Mouse (Mus musculus) testis, postnatal 10 days (tissue): ENCODE data around the gene Atrx.
A peak's percentile ranks its signal among the peaks of the same experiment; 100 is the strongest.
"Not testable (repeated sequence)": the region's sequence is repeated elsewhere in the genome, so short reads cannot be mapped to it uniquely, and the experiment has no call there.

Experiments used
- DNase-seq: peaks from one replicate; pipeline ENCODE4 v3.0.0; 2021; ENCODE audit warnings: low spot score

The Atrx gene

DNA sequence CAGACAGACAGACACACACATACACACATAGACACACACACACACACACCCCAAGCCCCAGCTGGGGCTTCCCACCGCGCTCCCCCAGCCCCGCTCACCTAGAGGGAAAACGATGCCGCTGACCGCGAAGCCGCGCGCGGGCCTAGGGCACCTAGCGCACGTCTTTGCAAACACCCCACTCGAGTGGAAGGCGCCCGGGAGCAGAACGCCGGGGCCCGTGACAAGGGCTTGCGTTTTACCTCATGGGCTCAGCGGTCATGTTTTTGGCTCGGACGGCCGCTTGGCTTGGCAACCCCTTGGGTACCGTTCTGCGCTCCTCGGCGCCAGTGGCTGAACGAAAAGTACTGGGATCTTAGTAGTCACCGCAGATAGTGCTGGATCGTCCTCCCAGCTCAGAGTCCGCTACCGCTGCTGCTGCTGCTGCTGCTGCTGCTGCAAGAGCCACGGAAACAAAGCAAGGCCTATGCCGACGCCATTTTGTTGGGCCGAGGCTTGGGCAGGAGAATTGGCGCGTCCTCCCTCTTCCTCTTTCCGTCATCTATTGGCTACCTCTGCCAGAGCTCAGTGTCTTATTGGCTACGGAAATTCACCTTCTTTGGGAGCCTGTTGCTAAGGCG lies at the start of gene Atrx:
TSS of gene Atrx (minus strand) at position 543 of the 617 bp plus-strand sequence.
- DNase-seq, result peak; percentile 66

DNA sequence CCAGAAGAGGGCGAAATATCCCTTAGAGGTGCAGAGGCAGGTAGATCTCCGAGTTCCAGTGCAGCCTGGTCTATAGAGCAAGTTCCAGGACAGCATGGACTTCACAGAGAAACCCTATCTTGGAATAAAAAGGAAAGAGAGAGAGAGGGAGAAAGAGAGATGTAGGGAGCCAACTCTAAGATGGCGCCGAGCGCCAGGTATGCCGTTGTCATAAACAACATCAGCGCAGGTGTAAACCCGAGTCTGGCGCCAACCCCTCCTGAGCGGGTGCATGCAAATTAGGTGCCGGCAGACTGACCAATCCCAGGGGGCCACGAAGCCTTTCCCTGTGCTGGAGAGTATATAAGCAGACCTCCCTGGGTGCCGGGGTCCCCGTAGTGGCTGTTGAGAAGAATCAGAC lies 27.9 kb upstream of the Atrx start:
- not testable (repeated sequence) for DNase-seq

DNA sequence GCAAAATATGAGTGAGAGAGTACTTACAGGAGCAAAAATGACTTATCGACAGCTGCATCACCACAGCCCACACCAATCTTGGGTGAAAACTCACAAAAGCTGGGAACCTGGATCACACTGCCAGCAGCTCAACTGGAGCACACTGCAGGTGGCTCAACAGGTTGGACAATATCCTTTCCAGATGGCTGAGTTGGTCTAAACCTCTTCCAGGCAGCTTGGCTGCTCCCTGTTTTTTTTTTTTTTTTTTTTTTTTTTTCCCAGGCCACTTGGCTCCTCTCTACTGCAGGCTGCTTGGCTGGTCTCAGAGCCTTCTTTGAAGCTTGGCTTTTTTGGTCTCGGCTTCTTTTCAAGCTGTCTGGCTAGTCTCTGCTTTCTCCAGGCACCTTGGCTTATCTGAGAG lies 24.8 kb upstream of the Atrx start:
- DNase-seq, result no peak

DNA sequence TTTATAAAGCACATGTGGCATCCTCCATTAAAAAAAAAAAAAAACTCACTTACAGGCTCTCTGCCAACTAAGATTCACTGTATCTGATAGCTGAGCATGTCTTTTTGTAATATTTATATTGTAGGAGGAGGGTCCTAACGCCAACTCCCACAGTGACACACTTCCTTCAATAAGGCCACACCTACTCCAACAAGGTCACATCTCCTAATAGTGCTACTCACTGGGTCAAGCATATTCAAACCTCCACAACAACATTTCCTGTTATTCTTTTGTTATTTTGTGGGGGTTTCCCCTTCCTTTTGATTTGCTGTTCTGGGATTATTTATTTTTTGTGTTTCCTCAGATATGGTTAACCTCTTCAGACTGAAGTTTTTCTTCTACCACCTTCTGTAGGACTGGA lies 17.2 kb upstream of the Atrx start:
- no peak for DNase-seq

DNA sequence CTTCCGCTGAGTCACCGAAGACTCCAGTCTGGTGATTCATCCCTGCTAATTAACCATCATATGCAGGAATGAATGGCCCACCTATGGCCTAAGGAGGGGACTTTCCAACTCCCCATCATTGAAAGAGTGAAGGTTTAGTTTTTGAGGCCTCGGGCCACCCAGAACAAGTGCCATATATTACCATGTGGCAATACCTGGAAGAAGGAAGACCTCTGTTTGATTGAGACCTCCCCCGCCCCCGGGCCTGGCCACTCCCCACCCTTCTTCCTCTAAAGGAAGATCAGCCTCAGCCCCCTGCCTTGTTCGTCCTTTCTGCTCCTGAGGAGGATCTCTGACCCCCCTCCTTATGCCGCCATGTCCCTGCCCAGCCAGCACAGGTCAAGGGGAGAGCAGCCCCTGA lies 10.0 kb upstream of the Atrx start:
- no peak for DNase-seq

DNA sequence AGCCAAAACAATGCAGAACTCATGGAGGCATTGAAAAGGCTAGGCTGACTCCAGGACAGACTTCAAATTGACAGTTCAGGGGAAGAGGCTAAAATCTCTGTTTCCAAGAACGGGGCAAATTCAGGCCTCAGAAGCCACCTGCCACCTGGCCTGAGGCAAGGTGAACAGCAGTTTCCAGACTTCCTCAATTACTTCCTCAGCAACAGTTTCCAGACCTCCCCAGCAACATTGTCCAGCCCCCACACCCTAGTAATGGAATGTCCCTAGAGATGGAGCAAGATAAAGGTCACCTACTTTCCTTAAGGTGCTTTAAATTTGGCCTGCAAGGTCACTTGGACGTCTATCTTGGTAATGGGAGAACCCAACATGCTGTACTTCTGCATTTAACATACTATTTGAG lies 8.5 kb upstream of the Atrx start:
- DNase-seq, result no peak

DNA sequence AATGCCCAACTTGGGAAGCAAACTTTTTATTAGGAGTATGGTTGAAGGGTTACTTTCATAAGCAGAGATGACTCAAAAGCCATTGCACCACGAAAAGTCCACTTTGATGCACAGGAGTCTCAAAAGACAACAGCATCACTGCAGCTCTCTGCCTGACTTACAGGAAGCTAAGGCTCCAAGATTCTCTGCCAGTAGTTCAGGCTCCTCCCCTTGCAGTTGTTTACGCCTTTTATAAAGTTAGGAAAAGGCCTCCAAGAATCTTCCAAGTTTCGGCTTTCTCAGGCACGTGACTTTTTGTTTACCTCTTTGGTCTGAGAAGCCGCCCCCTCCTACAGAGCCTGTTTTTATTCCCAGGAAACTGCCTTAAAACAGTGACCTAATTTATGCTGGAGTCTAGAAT lies 5.1 kb upstream of the Atrx start:
- DNase-seq, result no peak

DNA sequence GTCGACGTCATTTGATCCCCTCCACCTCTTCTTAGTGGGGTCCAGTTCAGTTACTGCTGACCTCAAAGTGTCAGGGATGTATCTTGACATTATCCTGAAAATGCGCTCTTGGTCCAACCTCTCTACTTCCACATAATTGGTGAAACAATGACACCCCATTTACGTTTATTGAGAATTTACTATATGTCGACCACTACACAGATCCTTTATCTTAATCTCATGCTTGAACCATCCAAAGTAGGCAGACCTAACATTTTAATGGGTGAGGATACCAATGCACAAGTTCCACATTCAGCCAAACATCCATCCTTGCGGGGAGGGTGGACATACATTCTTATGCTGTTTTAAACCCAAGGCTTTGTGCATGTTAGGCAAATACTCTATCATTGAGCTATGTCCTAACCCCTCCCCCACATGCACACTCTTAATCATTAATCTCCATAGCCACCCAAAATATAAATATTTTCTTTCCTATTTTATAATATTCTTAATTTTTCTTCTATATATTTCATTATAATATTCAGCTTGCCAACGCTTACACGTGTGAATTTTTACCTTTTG lies 355 bp upstream of the Atrx start:
- DNase-seq, result no peak

DNA sequence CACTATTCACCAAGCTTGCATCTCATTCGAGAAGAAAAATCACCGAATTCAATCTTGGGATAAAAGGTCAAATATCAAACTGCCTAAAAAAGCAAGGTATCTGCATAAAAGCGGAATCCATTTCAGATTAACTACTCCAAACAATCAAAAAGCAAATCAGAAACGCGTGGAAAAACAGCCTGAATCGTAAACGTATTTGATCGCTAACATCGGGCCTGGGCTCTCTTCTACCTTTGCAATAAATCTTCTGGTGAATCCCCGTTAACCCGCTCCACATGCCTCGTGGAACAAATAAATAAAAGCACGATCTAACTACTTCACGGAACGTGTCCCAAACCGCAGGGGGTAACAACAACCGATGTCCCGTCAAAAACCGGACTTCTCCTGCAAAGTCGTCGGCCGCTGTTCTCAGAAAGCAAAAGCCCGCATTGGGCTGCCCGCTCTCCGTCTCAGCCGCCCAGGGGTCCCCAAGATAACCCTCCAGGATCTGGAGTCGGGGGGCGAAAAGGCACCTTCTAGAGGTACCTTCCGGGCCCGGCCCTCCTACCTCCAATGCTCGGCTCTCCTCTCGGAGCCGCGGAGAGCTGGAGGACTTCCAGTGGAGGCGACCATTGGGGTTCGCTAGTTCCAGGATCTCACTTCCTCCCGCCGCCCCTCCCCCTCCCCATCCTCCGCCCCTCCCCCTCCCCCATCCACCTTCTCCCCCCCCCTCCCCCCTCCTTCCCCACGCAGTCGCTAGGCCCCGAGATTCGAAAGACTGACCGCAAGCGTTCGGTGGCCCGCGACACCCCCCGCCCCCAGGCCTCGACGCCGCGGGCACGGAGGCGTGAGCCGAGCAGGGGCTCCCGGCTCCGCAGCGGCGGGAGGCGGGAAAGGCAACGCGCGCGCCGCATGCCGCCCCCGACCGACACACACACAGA lies 1.0 kb downstream of the Atrx start:
- DNase-seq, result peak; percentile 60

DNA sequence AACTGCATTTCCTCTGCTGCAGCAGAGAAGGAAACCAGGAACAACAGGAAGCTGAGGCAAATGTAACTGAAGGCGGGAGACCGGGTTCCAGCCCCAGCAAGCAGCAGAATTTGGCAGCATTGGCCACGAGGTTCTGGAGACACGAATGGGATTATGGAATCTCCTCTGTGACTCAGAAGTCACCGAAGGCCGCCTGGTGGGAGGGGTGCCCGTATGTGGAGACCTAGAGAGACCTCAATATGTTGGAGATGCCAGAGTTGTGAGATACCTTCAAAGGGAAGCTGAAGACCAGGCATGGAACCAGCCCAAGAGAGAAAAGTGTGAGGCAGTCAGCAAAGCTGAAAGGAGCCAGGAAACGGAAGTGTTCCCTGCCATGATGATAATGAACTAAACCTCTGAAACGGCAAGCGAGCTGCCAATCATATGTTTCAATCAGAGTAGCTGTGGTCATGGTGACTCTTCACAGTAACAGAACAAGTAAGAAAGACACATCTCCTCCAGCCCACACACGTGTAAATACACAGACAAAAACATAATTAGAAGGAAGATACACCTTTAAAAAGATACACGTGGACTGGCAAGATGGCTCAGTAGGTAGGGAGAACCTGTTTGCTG lies 3.0 kb downstream of the Atrx start:
- DNase-seq, result no peak

DNA sequence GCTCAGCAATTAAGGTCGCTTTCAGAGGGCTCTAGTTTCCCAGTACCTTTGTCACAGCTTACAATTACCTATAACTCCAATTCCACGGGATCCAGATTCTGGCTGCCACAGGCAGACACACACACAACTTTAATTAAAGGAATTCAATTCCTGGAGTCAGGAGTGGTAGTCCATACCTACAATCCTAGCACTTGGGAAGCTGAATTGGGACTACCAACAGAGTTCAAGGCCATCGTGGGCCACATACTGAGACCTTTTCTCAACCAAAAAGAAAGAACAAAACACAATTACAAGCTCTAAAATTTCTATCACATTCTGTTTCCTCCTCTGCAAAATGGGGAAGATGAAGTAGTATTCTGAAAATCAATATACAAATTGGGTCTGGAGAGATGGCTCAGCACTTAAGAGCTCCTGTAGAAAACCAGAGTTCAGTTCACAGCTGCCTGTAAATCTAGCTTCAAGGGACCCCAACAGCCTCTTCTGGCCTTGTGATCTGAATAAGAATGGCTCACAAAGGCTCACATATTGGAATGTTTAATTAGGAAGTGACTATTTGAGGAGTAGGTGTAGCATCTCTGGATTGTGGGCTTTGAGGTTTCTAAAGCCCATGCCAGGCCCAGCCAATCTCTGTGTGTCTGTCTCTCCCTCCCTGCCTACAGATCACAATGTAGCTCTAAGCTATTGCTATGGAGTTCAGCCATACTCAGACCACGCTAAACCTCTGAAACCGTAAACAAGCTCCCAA lies 4.7 kb downstream of the Atrx start:
- no peak for DNase-seq

DNA sequence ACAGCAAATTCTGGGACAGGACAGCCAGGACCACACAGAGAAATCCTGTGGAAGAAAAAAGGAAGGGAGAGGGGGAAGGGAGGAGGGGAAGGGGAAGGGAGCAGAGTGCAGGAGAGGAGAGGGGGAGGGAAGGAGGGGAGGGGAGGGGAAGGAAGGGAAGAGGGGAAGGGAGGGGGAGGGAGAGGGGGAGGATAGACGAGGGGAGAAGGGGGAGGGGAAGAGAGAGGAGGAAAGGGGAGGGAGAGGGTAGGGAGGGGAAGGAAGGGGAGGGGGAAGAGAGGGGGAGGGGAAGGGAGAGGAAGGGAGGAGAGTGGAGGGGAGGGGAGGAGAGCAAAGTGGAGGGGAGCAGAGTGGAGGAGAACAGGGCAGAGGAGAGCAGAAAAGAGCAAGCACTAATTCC lies 5.3 kb downstream of the Atrx start:
- no peak for DNase-seq

DNA sequence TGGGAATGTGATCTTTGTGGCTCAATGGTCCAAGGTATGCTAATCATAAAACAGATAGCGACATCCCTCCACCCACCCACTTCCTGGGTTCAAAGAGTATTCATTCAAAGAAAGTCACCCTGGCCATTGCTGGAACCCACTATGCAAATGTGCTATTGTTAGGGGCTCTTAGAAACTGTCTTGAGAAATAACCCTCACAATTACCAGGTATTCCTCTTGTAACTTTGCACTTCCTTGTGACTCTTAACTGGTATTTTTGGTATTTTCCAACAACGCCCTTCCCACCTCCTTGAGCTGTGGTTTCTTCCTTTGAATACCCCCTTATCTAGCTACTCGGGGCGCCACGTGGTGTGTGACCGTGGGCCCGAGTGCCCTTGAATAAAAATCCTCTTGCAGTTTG lies 6.2 kb downstream of the Atrx start:
- not testable (repeated sequence) for DNase-seq

DNA sequence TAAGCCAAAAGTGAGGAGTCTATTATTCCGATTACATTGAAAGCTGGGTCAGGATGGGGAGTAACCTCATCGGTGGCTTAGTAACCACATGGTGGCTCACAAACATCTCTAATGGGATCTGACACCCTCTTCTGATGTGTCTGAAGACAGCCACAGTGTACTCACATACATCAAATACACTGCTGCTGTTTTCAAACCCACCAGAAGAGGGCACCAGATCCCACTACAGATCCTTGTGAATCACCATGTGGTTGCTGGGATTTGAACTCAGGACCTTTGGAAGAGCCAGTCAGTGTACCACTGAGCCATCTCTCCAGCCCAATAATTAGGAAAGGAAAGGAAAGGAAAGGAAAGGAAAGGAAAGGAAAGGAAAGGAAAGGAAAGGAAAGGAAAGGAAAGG lies 7.8 kb downstream of the Atrx start:
- peak; percentile 39 for DNase-seq

DNA sequence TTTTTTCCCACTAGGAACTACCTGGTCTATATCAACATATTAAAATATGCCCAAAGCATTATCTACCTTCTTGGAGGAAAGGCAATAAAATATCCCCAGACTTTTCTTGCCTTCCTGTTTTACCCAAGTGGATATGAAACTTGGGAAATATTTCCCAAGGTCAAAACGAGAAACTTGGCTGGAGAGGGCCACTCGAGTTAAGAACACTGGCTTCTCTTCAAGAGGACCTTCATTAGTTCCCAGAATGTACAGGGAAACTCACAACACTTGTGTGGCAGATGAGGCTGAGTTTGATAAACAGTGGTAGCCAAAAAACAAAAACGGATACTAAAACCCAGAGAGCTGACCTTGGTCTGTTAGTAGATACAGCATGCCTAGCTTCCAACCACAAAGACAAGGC lies 17.5 kb downstream of the Atrx start:
- DNase-seq, result no peak

DNA sequence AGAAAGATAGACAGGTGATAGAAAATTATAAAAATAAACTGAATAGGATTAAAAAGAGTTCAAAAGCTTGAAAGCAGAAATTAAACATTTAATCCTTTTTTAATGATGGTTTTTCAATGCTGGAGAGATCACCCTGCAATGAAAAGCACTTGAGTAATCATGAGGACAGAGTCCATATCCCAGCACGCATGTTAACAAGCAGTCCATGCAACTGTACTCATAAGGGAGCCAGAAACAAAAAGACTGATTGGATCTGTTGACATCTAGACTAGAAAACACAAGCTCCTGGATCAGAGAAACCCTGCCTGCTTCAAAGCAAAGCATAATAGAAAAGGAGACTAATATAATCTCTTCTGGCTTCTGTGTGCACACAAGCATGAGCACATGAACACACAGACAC lies 27.6 kb downstream of the Atrx start:
- no peak for DNase-seq

DNA sequence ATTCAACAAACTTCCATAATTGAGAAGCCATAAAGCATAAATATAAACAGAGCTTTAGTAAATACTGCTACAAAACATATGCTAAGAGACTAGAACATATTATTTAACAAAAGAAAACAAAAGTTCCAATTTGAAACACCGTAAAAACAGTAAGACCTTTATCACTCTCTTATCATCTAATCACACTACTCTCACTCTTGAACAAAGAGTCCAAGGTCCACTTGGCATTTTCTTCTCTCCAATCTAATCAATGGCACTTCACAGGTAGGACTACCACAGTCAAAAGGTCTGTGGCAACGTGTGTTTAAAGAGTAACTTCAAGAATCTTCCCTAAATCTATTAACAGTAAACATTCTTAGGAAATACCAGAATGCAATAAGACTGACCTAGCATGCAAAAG lies 42.3 kb downstream of the Atrx start:
- no peak for DNase-seq

DNA sequence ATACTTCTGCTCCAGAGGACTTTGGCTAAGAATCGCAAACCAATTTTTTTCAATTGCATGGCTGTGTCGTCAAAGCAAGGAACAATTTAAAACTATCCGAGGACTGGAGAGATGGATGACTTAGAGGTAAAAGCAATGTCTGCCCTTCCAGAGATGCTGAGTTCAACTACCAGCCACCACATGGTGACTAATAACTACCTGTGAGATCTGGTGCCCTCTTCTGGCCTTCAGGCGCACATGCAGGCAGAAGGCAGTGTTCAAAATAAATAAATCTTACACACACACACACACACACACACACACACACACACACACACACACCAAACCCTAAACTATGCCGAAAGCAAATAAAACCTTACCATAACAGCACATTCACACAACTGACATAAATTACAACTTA lies 64.8 kb downstream of the Atrx start:
- DNase-seq, result no peak

DNA sequence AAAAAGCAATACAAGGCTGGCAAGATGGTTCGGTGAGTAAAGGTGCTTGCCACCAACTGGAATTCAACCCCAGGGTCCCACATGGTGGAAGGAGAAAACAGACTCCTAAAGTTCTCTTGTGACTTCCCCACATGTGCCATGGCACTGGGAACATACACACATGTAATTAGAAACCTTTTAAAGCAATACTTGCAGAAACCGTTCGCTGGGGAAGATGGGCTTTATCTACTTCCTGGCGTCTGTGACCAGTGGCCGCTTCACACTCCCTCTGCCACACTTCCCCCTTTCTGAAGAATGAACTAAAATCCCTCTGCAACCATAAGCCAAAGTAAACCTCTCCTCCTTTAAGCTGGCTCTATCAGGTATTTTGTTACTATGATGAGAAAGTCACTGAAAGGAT lies 104.7 kb downstream of the Atrx start:
- DNase-seq, result no peak

DNA sequence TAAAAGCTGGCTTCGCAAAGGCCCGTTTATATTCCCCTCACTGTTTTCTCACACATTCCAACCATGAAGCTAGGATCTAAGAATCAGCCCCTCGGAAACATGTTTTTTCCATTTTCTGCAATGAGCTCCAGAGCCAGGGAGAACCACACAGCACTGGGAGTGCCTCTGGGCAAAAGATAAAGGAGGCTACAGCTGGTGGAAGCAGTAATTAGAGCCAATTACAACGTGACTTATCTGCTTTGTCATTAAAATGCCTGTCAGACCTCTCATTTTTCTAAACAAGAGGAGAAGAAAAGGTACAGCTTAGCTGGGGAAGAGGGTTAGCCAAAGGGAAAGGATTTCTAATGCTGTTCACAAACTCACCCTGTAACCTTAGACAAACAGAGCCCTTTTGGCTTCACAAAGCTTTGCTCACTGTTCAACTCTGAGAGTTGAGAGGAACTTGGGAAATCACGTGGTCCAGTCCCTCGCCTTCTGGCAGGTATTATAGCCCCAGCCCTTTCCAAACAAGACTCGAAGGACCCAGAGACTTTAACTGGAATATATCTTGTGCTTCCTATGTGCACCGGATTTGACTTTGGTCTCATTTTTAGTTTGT lies 134.3 kb downstream of the Atrx start:
- no peak for DNase-seq

DNA sequence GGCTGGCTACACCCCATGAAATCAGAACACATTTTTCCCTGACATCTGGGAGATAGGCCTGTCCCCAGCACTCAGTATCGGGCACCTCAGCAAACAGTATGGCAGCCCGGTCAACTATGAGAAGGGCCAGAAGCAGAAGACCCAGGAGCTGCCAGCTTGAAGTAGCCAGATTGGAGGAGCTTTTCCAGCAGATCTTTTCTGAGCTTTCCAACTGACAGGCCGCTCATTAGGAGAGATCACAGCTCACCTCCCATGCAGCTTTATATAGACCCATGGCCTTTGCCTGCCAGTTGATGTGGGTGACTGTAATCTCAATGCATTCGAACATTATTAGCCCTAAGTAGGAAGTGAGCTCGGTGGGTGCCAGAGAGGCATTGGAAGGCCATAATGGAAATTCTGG lies 155.9 kb downstream of the Atrx start:
- no peak for DNase-seq

DNA sequence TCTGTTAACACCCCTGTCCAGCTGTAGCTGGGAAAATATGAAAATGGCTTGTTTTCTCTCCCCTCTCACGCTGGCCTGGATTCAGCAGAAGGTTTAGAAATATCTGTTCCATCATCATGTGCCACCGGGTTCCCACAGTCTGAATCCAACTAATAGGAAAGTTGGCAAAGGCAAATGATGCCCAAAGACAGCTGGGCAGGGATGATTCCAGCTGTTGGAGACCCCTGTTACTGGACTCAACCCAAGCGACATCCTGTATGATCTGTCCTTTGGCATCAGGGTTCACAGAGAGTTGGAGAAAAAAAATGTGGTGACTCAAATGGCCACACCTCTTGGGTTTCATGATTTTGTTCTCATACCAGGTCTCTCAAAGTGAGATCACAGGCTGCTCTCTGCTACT lies 161.3 kb downstream of the Atrx start:
- DNase-seq, result no peak
